Mouse (Mus musculus): ENCODE results near the gene Iqcb1.

DNA sequence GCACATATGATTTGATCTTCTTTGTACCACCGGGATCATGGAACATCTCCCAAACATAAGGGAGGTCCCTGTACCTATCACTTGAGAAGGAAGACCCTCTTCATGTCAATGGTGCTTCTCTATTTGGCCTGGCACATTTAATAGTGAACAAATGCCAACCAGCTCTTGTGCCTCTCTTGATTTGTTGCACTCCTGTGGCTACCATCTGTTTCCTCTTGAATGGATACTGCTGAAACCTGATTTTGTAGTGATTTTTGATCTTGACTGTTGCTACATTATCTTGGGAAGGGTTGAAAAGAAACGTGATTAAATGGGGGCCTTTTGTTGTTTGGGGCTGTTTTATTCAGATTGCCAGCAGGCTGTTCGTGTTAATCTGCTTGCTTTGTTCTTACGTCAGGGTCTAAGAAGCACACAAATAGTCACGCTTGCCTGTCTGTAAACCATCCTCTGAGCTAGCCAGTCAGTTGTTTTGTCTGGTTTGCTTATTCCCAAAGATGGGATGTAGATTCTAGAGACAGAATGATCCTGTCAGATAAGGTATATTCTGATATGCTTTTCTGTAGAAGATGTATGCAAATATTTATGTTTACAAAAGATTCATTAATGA is 54.7 kb downstream of the Iqcb1 start:
- TF ChIP-seq CTCF (IDR thresholded peaks at IDR 0.05) (no peak), EP300 (IDR thresholded peaks at IDR 0.05) (no peak)

Measured in lung, postnatal 0 days (tissue).